Mouse (Mus musculus) skeletal muscle tissue, adult 2 months (tissue): ENCODE data around the gene 1700061G19Rik.
"Not testable (repeated sequence)": the region's sequence is repeated elsewhere in the genome, so short reads cannot be mapped to it uniquely, and the experiment has no call there.

Source experiments
- DNase-seq: peaks from one replicate; pipeline ENCODE4 v3.0.0-alpha.2; 2012; ENCODE audit warnings: low read depth, low spot score

The 1700061G19Rik gene

GRCm38 (mm10) chr17:56871767-56872166 is 3.5 kb upstream of the 1700061G19Rik start:
- DNase-seq: no peak

GRCm38 (mm10) chr17:56872512-56872911 is 2.8 kb upstream of the 1700061G19Rik start:
- DNase-seq: no peak

GRCm38 (mm10) chr17:56874237-56874636 is 1.0 kb upstream of the 1700061G19Rik start, which contains the start of gene Acsbg2:
TSS of gene Acsbg2 (minus strand) at chr17:56874447.
- no peak for DNase-seq

GRCm38 (mm10) chr17:56876465-56876864 is 1.2 kb downstream of the 1700061G19Rik start:
- no peak for DNase-seq

GRCm38 (mm10) chr17:56876981-56877380 is 1.7 kb downstream of the 1700061G19Rik start:
- DNase-seq: no peak

- no peak for DNase-seq
Observed at GRCm38 (mm10) chr17:56877426-56877825, 2.1 kb downstream of the 1700061G19Rik start.

GRCm38 (mm10) chr17:56883612-56884011 is 8.3 kb downstream of the 1700061G19Rik start:
- DNase-seq: no peak

GRCm38 (mm10) chr17:56884331-56884730 is 9.1 kb downstream of the 1700061G19Rik start:
- DNase-seq: no peak

GRCm38 (mm10) chr17:56884809-56885208 is 9.5 kb downstream of the 1700061G19Rik start:
- DNase-seq: no peak

GRCm38 (mm10) chr17:56888050-56888449 is 12.8 kb downstream of the 1700061G19Rik start:
- no peak for DNase-seq

- DNase-seq: no peak
Observed at GRCm38 (mm10) chr17:56890018-56890417, 14.7 kb downstream of the 1700061G19Rik start.

GRCm38 (mm10) chr17:56895368-56895918 is 20.2 kb downstream of the 1700061G19Rik start:
- no peak for DNase-seq

- no peak for DNase-seq
Observed at GRCm38 (mm10) chr17:56896513-56897129, 21.3 kb downstream of the 1700061G19Rik start.

- DNase-seq: peak; percentile 70
Observed at GRCm38 (mm10) chr17:56897630-56898195, 22.4 kb downstream of the 1700061G19Rik start.

GRCm38 (mm10) chr17:56902698-56903097 is 27.4 kb downstream of the 1700061G19Rik start:
- no peak for DNase-seq

GRCm38 (mm10) chr17:56906166-56906565 is 30.9 kb downstream of the 1700061G19Rik start:
- no peak for DNase-seq

- DNase-seq: no peak
Observed at GRCm38 (mm10) chr17:56907096-56907495, 31.8 kb downstream of the 1700061G19Rik start.

- no peak for DNase-seq
Observed at GRCm38 (mm10) chr17:56907887-56908286, 32.6 kb downstream of the 1700061G19Rik start.

GRCm38 (mm10) chr17:56909764-56910163 is 34.5 kb downstream of the 1700061G19Rik start:
- DNase-seq: not testable (repeated sequence)

GRCm38 (mm10) chr17:56913023-56913422 is 37.7 kb downstream of the 1700061G19Rik start:
- no peak for DNase-seq

GRCm38 (mm10) chr17:56913444-56913843 is 38.2 kb downstream of the 1700061G19Rik start:
- DNase-seq: no peak

GRCm38 (mm10) chr17:56917166-56917565 is 41.9 kb downstream of the 1700061G19Rik start:
- DNase-seq: no peak

- no peak for DNase-seq
Observed at GRCm38 (mm10) chr17:56919725-56920124, 44.4 kb downstream of the 1700061G19Rik start.
